Mouse (Mus musculus) embryo, embryonic 10.5 days (tissue): ENCODE data around the gene Adamts15.

Source experiments
- DNase-seq: peaks from one replicate; pipeline ENCODE4 v3.0.0-alpha.2; 2015; ENCODE audit warnings: low spot score

Gene Adamts15

GRCm38 (mm10) chr9:30879947-30880273 lies 42.3 kb downstream of the Adamts15 start:
- no peak for DNase-seq

GRCm38 (mm10) chr9:30879248-30879946 lies 42.9 kb downstream of the Adamts15 start:
- DNase-seq, result no peak

GRCm38 (mm10) chr9:30876552-30876951 lies 45.7 kb downstream of the Adamts15 start:
- no peak for DNase-seq

GRCm38 (mm10) chr9:30855837-30856236 lies 66.4 kb downstream of the Adamts15 start:
- DNase-seq, result no peak

- no peak for DNase-seq
Measured at GRCm38 (mm10) chr9:30851841-30852240, 70.4 kb downstream of the Adamts15 start.

- no peak for DNase-seq
Measured at GRCm38 (mm10) chr9:30849951-30850350, 72.3 kb downstream of the Adamts15 start.

GRCm38 (mm10) chr9:30849444-30849843 lies 72.8 kb downstream of the Adamts15 start:
- DNase-seq, result no peak
